Mouse (Mus musculus) left cerebral cortex, postnatal 10 days (tissue): Measurements from ENCODE around the gene Fbxo36. TPM values are rescaled to one million over a fixed set of nuclear protein-coding genes. Genes with fewer than 3 reads are reported as not detected.

Source experiments
- DNase-seq, 2 experiments: peaks; one replicate each; pipeline ENCODE4 v3.0.0; 2021 to 2022; ENCODE audit warnings: low spot score in 2 of 2, mixed read lengths in 1 of 2; ENCODE audit errors: extremely low spot score in 1 of 2
- intact Hi-C: fragments of 180-260 bp; cut with DNase I; formaldehyde crosslinking; loops from one replicate; pipeline ENCODE4 v1.15.1; 2025
- total RNA-seq, 2 experiments: library from RNA; stranded (reverse); gene quantifications; 2 replicates each; pipeline ENCODE4 v1.2.3; 2021

Fbxo36 gene
- total RNA-seq, 2 experiments from 2014 or later = 1.7 to 1.8 TPM

- no peak for DNase-seq
- intact Hi-C loops = no loop called here
Observed at GRCm38 (mm10) chr1:84851512-84852235, 12.0 kb downstream of the Fbxo36 start.

- intact Hi-C loops = no loop called here
- DNase-seq = no peak
Observed at GRCm38 (mm10) chr1:84853721-84854120, 14.1 kb downstream of the Fbxo36 start.

GRCm38 (mm10) chr1:84854966-84855365 lies 15.3 kb downstream of the Fbxo36 start:
- intact Hi-C loops = no loop called here
- DNase-seq = no peak

- DNase-seq = no peak
- intact Hi-C loops = no loop called here
Observed at GRCm38 (mm10) chr1:84855756-84856155, 16.1 kb downstream of the Fbxo36 start.

- no peak for DNase-seq
- intact Hi-C loops = no loop called here
Observed at GRCm38 (mm10) chr1:84859597-84859996, 20.0 kb downstream of the Fbxo36 start.

GRCm38 (mm10) chr1:84860360-84861254 lies 21.0 kb downstream of the Fbxo36 start:
- intact Hi-C loops = no loop called here
- DNase-seq = no peak

- no peak for DNase-seq
- intact Hi-C loops = no loop called here
Observed at GRCm38 (mm10) chr1:84861255-84861630, 21.6 kb downstream of the Fbxo36 start.

- no peak for DNase-seq
- intact Hi-C loops = no loop called here
Observed at GRCm38 (mm10) chr1:84864645-84865044, 25.0 kb downstream of the Fbxo36 start.

- no peak for DNase-seq
Observed at GRCm38 (mm10) chr1:84866231-84866630, 26.6 kb downstream of the Fbxo36 start.

GRCm38 (mm10) chr1:84866706-84867230 lies 27.1 kb downstream of the Fbxo36 start:
- intact Hi-C loops = no loop called here
- DNase-seq = no peak

More at GRCm38 (mm10) chr1:84866231-84866630, 26.6 kb downstream of the Fbxo36 start:
- intact Hi-C loops = no loop called here

GRCm38 (mm10) chr1:84868311-84868710 lies 28.7 kb downstream of the Fbxo36 start:
- DNase-seq = no peak
- intact Hi-C loops = no loop called here

- intact Hi-C loops = no loop called here
- DNase-seq = no peak
Observed at GRCm38 (mm10) chr1:84868841-84869240, 29.2 kb downstream of the Fbxo36 start.

GRCm38 (mm10) chr1:84869498-84869897 lies 29.9 kb downstream of the Fbxo36 start:
- intact Hi-C loops = no loop called here
- no peak for DNase-seq

- intact Hi-C loops = no loop called here
- DNase-seq = no peak
Observed at GRCm38 (mm10) chr1:84871131-84871530, 31.5 kb downstream of the Fbxo36 start.

GRCm38 (mm10) chr1:84872105-84872504 lies 32.5 kb downstream of the Fbxo36 start:
- intact Hi-C loops = no loop called here
- no peak for DNase-seq

- DNase-seq = no peak
- intact Hi-C loops = no loop called here
Observed at GRCm38 (mm10) chr1:84872939-84873338, 33.3 kb downstream of the Fbxo36 start.

- intact Hi-C loops = no loop called here
- no peak for DNase-seq
Observed at GRCm38 (mm10) chr1:84877590-84877989, 37.9 kb downstream of the Fbxo36 start.

GRCm38 (mm10) chr1:84879571-84880120 lies 40.0 kb downstream of the Fbxo36 start:
- no peak for DNase-seq
- intact Hi-C loops = no loop called here

- intact Hi-C loops = no loop called here
- DNase-seq = no peak
Observed at GRCm38 (mm10) chr1:84881248-84882065, 41.8 kb downstream of the Fbxo36 start.
